Comparison of ENCODE assay signal across 11 mouse cellular contexts in the genomic region with DNA sequence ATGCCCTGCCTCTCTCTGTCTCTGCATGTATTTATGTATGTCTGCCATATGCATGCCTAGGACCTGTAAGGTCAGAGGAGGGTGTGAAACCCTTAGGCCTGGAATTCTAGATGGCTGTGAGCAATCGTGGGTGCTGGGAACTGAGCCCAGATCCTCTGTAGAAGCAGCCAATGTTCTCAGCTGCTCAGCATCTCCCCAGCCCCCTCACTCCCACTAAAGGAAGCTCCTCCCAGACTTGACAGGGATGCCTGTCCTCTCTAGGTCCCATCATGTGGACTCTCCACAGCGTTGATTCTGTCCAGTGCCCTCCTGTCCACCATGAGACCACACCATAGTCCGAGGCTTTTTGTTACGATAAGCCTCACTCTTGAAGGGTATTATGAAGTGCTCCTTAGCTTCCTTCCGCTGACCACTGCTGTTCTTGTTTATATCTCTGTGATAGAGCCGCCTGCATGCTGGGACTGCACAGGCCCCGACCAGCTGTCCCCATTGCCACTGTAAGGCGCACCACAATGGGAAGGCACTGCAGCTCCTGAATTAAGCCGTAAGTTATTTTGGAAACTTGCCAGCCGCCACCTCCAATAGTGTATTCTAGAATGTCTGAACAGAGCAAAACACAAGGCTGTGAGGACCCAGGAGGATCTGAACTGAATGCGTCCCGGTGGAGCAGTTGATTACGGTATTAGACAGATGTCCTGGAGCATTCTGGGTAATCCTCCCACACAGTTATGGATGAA. TPM values are rescaled to one million over a fixed set of nuclear protein-coding genes. Genes with fewer than 3 reads are reported as not detected.
DNase-seq lines count a peak whose midpoint lies in the region; ATAC-seq and TF ChIP-seq lines count a peak whose summit lies in the region.
"Had no signal": no experiment of that assay in that cellular context is flagged by ENCODE, and none has a peak within 500 bp of the region (broad histone marks: within the 10 kb centered on the region; RNA-seq: fewer than 3 reads in every experiment).

No protein-coding gene starts in this region.

- H3K27me3 ChIP-seq in kidney, postnatal 0 days (ENCODE audit: insufficient read depth, low read length), result no peaks in the 10 kb centered on the region
- no peaks in the 10 kb centered on the region for H3K27me3 ChIP-seq in kidney, embryonic 15.5 days
- H3K27me3 ChIP-seq in E14TG2a.4 (ENCODE audit: insufficient read depth, low read length), result peaks cover 18% of the 10 kb centered on the region
- H3K27me3 ChIP-seq in forebrain, embryonic 14.5 days (replicated peaks; ENCODE audit: control insufficient read depth, insufficient read depth, low read length), result no peaks in the 10 kb centered on the region
- H3K27me3 ChIP-seq in midbrain, embryonic 14.5 days (ENCODE audit: control insufficient read depth, insufficient read depth, low read length), result no peaks in the 10 kb centered on the region
- peaks cover 4% of the 10 kb centered on the region; the same call in 1 of the 2 replicates for H3K27me3 ChIP-seq in liver, embryonic 12.5 days (replicated peaks)

- no peak overlapping the region for H3K27ac ChIP-seq in kidney, postnatal 0 days
- H3K27ac ChIP-seq in kidney, embryonic 15.5 days, result no peak overlapping the region
- H3K27ac ChIP-seq in forebrain, embryonic 14.5 days (ENCODE audit: low read depth, low read length), result peak overlapping the region; percentile 44; the same call in 1 of the 2 replicates
- H3K27ac ChIP-seq in midbrain, embryonic 14.5 days (replicated peaks; ENCODE audit: low read depth, low read length), result peak overlapping the region; percentile 73
- H3K27ac ChIP-seq in liver, embryonic 12.5 days, result no peak overlapping the region
- H3K27ac ChIP-seq: liver, embryonic 14.5 days had no signal

- no peaks in the 10 kb centered on the region for H3K4me1 ChIP-seq in kidney, postnatal 0 days (replicated peaks; ENCODE audit: insufficient read depth, low read length)
- H3K4me1 ChIP-seq in kidney, embryonic 15.5 days, result 0 out of 2 replicates have a peak, but pooled peaks cover 3% of the 10 kb centered on the region
- H3K4me1 ChIP-seq in E14TG2a.4 (replicated peaks; ENCODE audit: low read depth, low read length), result peaks cover 22% of the 10 kb centered on the region
- peaks cover 3% of the 10 kb centered on the region; the same call in 1 of the 2 replicates for H3K4me1 ChIP-seq in forebrain, embryonic 14.5 days (ENCODE audit: control insufficient read depth, insufficient read depth, low read length)
- 0 out of 2 replicates have a peak, but pooled peaks cover 6% of the 10 kb centered on the region for H3K4me1 ChIP-seq in midbrain, embryonic 14.5 days (ENCODE audit: control insufficient read depth, insufficient read depth, low read length)
- no peaks in the 10 kb centered on the region; the same call in 1 of the 2 replicates for H3K4me1 ChIP-seq in liver, embryonic 12.5 days

- WGBS in kidney, postnatal 0 days, result 66% methylated on average over 13 of the region's 13 CpGs
- 66% methylated on average over 13 of the region's 13 CpGs for WGBS in kidney, embryonic 15.5 days
- 45% methylated on average over 13 of the region's 13 CpGs for WGBS in forebrain, embryonic 14.5 days
- WGBS in midbrain, embryonic 14.5 days, result 41% methylated on average over 13 of the region's 13 CpGs
- WGBS in liver, embryonic 12.5 days (ENCODE audit: insufficient replicate concordance), result 67% methylated on average over 13 of the region's 13 CpGs

- H3K36me3 ChIP-seq in kidney, postnatal 0 days (ENCODE audit: insufficient read depth, low read length), result no peaks in the 10 kb centered on the region
- H3K36me3 ChIP-seq in kidney, embryonic 15.5 days, result no peaks in the 10 kb centered on the region
- H3K36me3 ChIP-seq in E14TG2a.4 (ENCODE audit: insufficient read depth, low read length), result no peaks in the 10 kb centered on the region
- no peaks in the 10 kb centered on the region for H3K36me3 ChIP-seq in forebrain, embryonic 14.5 days (ENCODE audit: control insufficient read depth, insufficient read depth, low read length)
- no peaks in the 10 kb centered on the region for H3K36me3 ChIP-seq in midbrain, embryonic 14.5 days (ENCODE audit: control insufficient read depth, insufficient read depth, low read length)
- no peaks in the 10 kb centered on the region for H3K36me3 ChIP-seq in liver, embryonic 12.5 days

- no peak for TF ChIP-seq CTCF in kidney, postnatal 0 days (IDR thresholded peaks at IDR 0.05; ENCODE audit: low read depth)
- TF ChIP-seq CTCF in E14TG2a.4 (conservative IDR thresholded peaks at IDR 0.05; ENCODE audit: low read length), result no peak

- no peak overlapping the region for H3K9ac ChIP-seq in kidney, postnatal 0 days (ENCODE audit: low read depth, low read length)
- no peak overlapping the region for H3K9ac ChIP-seq in kidney, embryonic 15.5 days
- no peak overlapping the region for H3K9ac ChIP-seq in forebrain, embryonic 14.5 days (ENCODE audit: low read length)
- H3K9ac ChIP-seq in midbrain, embryonic 14.5 days (replicated peaks; ENCODE audit: low read length), result no peak overlapping the region
- no peak overlapping the region for H3K9ac ChIP-seq in liver, embryonic 12.5 days
- H3K9ac ChIP-seq: liver, embryonic 14.5 days had no signal

- no peak for ATAC-seq in kidney, postnatal 0 days (replicated peaks; ENCODE audit: low FRiP score, low read depth)
- ATAC-seq in kidney, embryonic 15.5 days (replicated peaks; ENCODE audit: low FRiP score), result no peak
- peak; percentile 44 for ATAC-seq in forebrain, embryonic 14.5 days
- peak; percentile 80; the same call in 1 of the 2 replicates for ATAC-seq in midbrain, embryonic 14.5 days (ENCODE audit: low FRiP score, low TSS enrichment)
- no peak for ATAC-seq in liver, embryonic 12.5 days

- no peak overlapping the region for H3K4me2 ChIP-seq in kidney, postnatal 0 days (ENCODE audit: low read length)
- no peak overlapping the region for H3K4me2 ChIP-seq in kidney, embryonic 15.5 days
- H3K4me2 ChIP-seq in forebrain, embryonic 14.5 days (ENCODE audit: low read length), result 0 out of 2 replicates have a peak overlapping the region, but pooled peaks have one; percentile 14
- H3K4me2 ChIP-seq in midbrain, embryonic 14.5 days (ENCODE audit: low read length), result peak overlapping the region; percentile 25; the same call in 1 of the 2 replicates
- H3K4me2 ChIP-seq in liver, embryonic 12.5 days, result no peak overlapping the region

- DNase-seq in kidney, postnatal 0 days (ENCODE audit: low spot score), result peak; percentile 24
- DNase-seq in forebrain, embryonic 14.5 days (ENCODE audit: low spot score), result peak; percentile 71
- peak; percentile 84 for DNase-seq in midbrain, embryonic 14.5 days
- no peak for DNase-seq in heart, adult 11 months
- DNase-seq: adrenal gland, postnatal 36 days; kidney, adult 18-20 months had no signal

- no peaks in the 10 kb centered on the region for H3K9me3 ChIP-seq in kidney, postnatal 0 days (replicated peaks; ENCODE audit: low read length)
- H3K9me3 ChIP-seq in kidney, embryonic 15.5 days (replicated peaks), result no peaks in the 10 kb centered on the region
- no peaks in the 10 kb centered on the region for H3K9me3 ChIP-seq in E14TG2a.4 (ENCODE audit: low read length)
- H3K9me3 ChIP-seq in forebrain, embryonic 14.5 days (replicated peaks; ENCODE audit: control insufficient read depth, low read length), result no peaks in the 10 kb centered on the region
- no peaks in the 10 kb centered on the region for H3K9me3 ChIP-seq in midbrain, embryonic 14.5 days (ENCODE audit: control insufficient read depth, low read length)
- no peaks in the 10 kb centered on the region for H3K9me3 ChIP-seq in liver, embryonic 12.5 days (replicated peaks)

- no peak overlapping the region for H3K4me3 ChIP-seq in kidney, postnatal 0 days (replicated peaks; ENCODE audit: low read depth, low read length)
- no peak overlapping the region for H3K4me3 ChIP-seq in kidney, embryonic 15.5 days (replicated peaks)
- H3K4me3 ChIP-seq in E14TG2a.4 (replicated peaks; ENCODE audit: low read length), result peak overlapping the region; percentile 32
- H3K4me3 ChIP-seq in forebrain, embryonic 14.5 days (ENCODE audit: low read depth, low read length), result no peak overlapping the region
- H3K4me3 ChIP-seq in midbrain, embryonic 14.5 days (replicated peaks; ENCODE audit: low read depth, low read length), result no peak overlapping the region
- no peak overlapping the region for H3K4me3 ChIP-seq in liver, embryonic 12.5 days

RNA-seq across cellular contexts. Expression of gene Uts2, which starts 40.4 kb away (rescaled TPM):
- not detected in 2 replicates for polyA plus RNA-seq in kidney, postnatal 0 days (2015; fragmentation: Nextera tagmentation; extraction: Ambion mirVana)
- polyA plus RNA-seq in kidney, embryonic 15.5 days (2015; fragmentation: Nextera tagmentation; extraction: Ambion mirVana), result not detected in 2 replicates
- polyA plus RNA-seq in forebrain, embryonic 14.5 days (2014; fragmentation: Nextera tagmentation; extraction: Ambion mirVana), result not detected in 2 replicates
- not detected in 2 replicates for polyA plus RNA-seq in midbrain, embryonic 14.5 days (2014; fragmentation: Nextera tagmentation; extraction: Ambion mirVana)
- not detected in 2 replicates for polyA plus RNA-seq in liver, embryonic 12.5 days (2016; fragmentation: Nextera tagmentation; extraction: Ambion mirVana)
- polyA plus RNA-seq: cortical plate, adult 2 months; liver, embryonic 14.5 days had no signal

RNA-seq across cellular contexts. Expression of gene Tnfrsf9, which starts 42.2 kb away (rescaled TPM):
- polyA plus RNA-seq in kidney, postnatal 0 days (2015; fragmentation: Nextera tagmentation; extraction: Ambion mirVana), result 0.13 TPM in 2 replicates
- 0.32 and 0.40 TPM in 2 replicates for polyA plus RNA-seq in kidney, embryonic 15.5 days (2015; fragmentation: Nextera tagmentation; extraction: Ambion mirVana)
- polyA plus RNA-seq in forebrain, embryonic 14.5 days (2014; fragmentation: Nextera tagmentation; extraction: Ambion mirVana), result 0.11 TPM in 1 of 2 replicates, not detected in the other
- polyA plus RNA-seq in midbrain, embryonic 14.5 days (2014; fragmentation: Nextera tagmentation; extraction: Ambion mirVana), result 0.13 TPM in 1 of 2 replicates, not detected in the other
- 0.12 TPM in 1 of 2 replicates, not detected in the other for polyA plus RNA-seq in liver, embryonic 12.5 days (2016; fragmentation: Nextera tagmentation; extraction: Ambion mirVana)

RNA-seq across cellular contexts. Expression of gene Park7, which starts 42.3 kb away (rescaled TPM):
- 419 and 424 TPM in 2 replicates for polyA plus RNA-seq in kidney, postnatal 0 days (2015; fragmentation: Nextera tagmentation; extraction: Ambion mirVana)
- 391 and 393 TPM in 2 replicates for polyA plus RNA-seq in kidney, embryonic 15.5 days (2015; fragmentation: Nextera tagmentation; extraction: Ambion mirVana)
- polyA plus RNA-seq in forebrain, embryonic 14.5 days (2014; fragmentation: Nextera tagmentation; extraction: Ambion mirVana), result 447 and 495 TPM in 2 replicates
- polyA plus RNA-seq in midbrain, embryonic 14.5 days (2014; fragmentation: Nextera tagmentation; extraction: Ambion mirVana), result 367 and 400 TPM in 2 replicates
- 326 and 344 TPM in 2 replicates for polyA plus RNA-seq in liver, embryonic 12.5 days (2016; fragmentation: Nextera tagmentation; extraction: Ambion mirVana)

Comparison
In these comparisons a context has a peak if more than half of its experiments do, and no peak if none do; other contexts are left out.
1. ATAC-seq: peak in forebrain, embryonic 14.5 days (single experiment) and midbrain, embryonic 14.5 days (single experiment); none in kidney, postnatal 0 days (single experiment), kidney, embryonic 15.5 days (single experiment) and liver, embryonic 12.5 days (single experiment).
2. H3K27ac ChIP-seq: peak in forebrain, embryonic 14.5 days (single experiment) and midbrain, embryonic 14.5 days (single experiment); none in kidney, postnatal 0 days (single experiment), kidney, embryonic 15.5 days (single experiment) and liver, embryonic 12.5 days (single experiment).
3. H3K4me2 ChIP-seq: peak in forebrain, embryonic 14.5 days (single experiment) and midbrain, embryonic 14.5 days (single experiment); none in kidney, postnatal 0 days (single experiment), kidney, embryonic 15.5 days (single experiment) and liver, embryonic 12.5 days (single experiment).